Mouse (Mus musculus): ENCODE data around the gene Agpat2. TPM values are rescaled to one million over a fixed set of nuclear protein-coding genes. Genes with fewer than 3 reads are reported as not detected.

The Agpat2 gene
- polyA plus RNA-seq, 1 experiment, result not detected

DNA sequence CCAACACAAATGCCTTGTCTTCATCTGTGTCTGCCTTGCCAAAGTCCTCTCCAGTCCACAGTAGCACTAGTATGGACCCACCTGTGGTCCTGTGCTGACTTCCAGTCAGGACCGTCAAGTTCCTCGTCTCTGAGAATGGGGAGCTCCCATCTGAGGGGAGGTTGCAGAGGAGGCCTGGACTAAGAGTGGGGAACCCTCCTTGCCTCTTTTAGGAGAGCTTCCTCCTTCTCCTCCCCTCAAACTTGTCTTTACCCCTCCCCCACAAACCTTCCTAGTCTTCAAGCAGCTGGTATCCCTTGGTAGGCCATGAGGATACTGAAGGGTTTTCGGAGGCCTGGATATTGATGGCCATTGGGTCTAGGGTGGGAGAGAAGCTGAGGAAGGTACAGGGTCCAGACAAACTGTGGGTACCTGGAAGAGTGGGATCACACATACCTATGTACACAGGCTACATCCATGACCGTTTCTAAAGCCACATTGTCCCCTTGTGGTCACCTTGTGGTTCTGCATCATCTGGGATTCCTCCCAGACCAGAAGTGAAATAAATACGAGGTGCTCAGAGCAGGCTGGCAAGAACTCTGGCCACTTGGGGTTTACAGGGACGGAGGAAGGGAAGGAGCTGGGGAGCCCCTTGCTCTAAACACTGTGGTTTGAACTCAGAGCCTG lies 42.7 kb downstream of the Agpat2 start:
- H3K4me3 ChIP-seq (ENCODE audit: insufficient read depth, low read depth, low read length), result no peak overlapping the region
- H3K4me1 ChIP-seq (ENCODE audit: control insufficient read depth, insufficient read depth, low read length), result peaks cover 10% of the 10 kb centered on the region; the same call in 1 of the 2 replicates
- 49% methylated on average over 6 of the region's 6 CpGs for WGBS
- H3K27ac ChIP-seq (ENCODE audit: insufficient read depth, low read depth, low read length), result no peak overlapping the region
- TF ChIP-seq CTCF (IDR thresholded peaks at IDR 0.05; ENCODE audit: insufficient read depth, low read depth, low read length) (no peak), POLR2A (IDR thresholded peaks at IDR 0.05; ENCODE audit: insufficient read depth, low read depth, low read length) (no peak)

DNA sequence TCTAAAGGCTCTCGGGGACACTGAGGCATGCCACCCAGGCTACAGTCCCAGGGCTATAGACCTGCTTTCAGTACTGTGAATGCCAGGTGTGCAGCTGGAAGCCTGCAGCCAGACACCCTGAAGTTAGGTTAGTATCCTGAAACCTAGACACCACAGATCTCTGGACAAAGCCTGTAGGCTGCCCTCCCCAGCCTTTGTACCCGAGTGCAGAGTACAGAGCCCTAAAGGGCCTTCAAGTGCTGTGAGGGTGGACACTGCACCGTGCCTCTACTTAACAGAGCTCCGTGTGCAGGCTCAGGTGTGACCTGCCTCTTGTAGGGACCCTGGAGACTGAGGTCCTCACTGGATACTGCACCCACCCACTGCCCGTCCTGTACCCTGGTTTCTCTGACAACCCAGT lies 43.7 kb downstream of the Agpat2 start:
- H3K4me1 ChIP-seq (ENCODE audit: control insufficient read depth, insufficient read depth, low read length), result peaks cover 9% of the 10 kb centered on the region; the same call in 1 of the 2 replicates
- WGBS, result 82% methylated on average over 5 of the region's 5 CpGs
- no peak overlapping the region for H3K4me3 ChIP-seq (ENCODE audit: insufficient read depth, low read depth, low read length)
- H3K27ac ChIP-seq (ENCODE audit: insufficient read depth, low read depth, low read length), result no peak overlapping the region
- no peak for TF ChIP-seq POLR2A (IDR thresholded peaks at IDR 0.05; ENCODE audit: insufficient read depth, low read depth, low read length)
- no peak for TF ChIP-seq CTCF (IDR thresholded peaks at IDR 0.05; ENCODE audit: insufficient read depth, low read depth, low read length)

DNA sequence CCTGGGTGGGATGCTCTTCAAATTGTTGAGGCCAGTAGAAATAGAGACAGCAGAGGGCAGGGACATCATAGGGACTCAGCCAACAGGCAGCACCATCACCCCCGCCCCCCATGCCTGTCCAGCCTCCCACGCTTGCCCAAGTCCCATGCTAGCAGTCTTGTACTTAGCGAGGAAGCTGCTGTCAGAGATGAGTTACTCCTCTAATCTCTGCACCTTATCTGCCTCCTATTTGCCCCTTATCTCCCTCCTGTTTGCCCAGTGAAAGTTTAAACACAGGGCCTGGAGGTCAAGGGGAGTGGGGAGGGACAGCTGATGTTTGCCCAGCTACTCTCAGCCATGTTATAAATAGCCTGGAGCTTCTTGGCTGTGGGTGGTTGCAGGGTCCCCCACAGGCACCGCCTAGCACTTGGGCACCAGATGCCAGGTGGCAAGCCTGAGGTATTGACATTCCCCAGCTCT lies 47.7 kb downstream of the Agpat2 start:
- H3K27ac ChIP-seq (ENCODE audit: insufficient read depth, low read depth, low read length), result no peak overlapping the region
- no peak overlapping the region for H3K4me3 ChIP-seq (ENCODE audit: insufficient read depth, low read depth, low read length)
- H3K4me1 ChIP-seq (ENCODE audit: control insufficient read depth, insufficient read depth, low read length), result peaks cover 12% of the 10 kb centered on the region; the same call in 1 of the 2 replicates
- 84% methylated on average over 4 of the region's 4 CpGs for WGBS
- TF ChIP-seq POLR2A (IDR thresholded peaks at IDR 0.05; ENCODE audit: insufficient read depth, low read depth, low read length) (no peak), CTCF (IDR thresholded peaks at IDR 0.05; ENCODE audit: insufficient read depth, low read depth, low read length) (no peak)

DNA sequence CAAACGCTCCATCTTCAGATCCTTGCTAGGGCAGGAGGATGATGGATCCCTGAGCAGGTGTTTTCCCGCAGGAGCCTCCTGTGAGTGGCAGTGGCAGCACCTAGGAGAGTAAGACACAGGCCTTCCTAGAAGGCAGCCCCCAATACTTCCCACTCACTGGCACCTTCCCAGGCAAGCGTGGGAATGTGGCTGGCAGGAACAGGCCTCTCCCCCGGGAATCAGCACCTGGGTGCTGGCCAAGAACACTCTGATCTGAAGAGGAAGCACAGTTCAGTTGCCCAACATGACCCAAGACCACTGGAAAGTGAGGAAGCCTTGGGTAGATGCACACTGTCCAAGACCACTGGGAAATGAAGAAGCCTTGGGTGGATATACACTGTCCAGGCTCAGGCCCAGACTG lies 49.1 kb downstream of the Agpat2 start:
- H3K27ac ChIP-seq (ENCODE audit: insufficient read depth, low read depth, low read length), result no peak overlapping the region
- WGBS, result 66% methylated on average over 4 of the region's 4 CpGs
- TF ChIP-seq CTCF (IDR thresholded peaks at IDR 0.05; ENCODE audit: insufficient read depth, low read depth, low read length), result no peak
- TF ChIP-seq POLR2A (IDR thresholded peaks at IDR 0.05; ENCODE audit: insufficient read depth, low read depth, low read length), result no peak

DNA sequence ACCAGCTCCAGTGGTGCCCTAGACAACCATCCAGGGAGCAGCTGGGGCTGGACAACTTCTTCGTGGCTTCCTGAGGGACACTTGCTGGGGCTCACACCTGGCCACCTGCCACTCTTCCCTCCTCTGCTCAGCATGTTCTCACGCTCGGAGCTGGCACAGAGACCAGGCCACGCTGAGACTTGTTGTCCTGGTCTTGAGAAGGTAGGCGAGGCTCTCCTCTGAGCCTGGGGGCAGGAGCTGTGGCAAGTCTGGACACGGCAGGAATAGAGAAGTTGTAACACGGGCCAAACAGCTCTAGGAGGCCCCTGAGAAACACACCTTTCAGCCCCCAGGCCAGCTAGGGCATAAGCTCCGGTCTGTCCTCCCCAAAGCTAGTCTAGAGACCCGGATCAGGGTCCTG lies 50.3 kb downstream of the Agpat2 start:
- Histone ChIP-seq H3K27ac (ENCODE audit: insufficient read depth, low read depth, low read length) (no peak overlapping the region), H3K4me3 (ENCODE audit: insufficient read depth, low read depth, low read length) (no peak overlapping the region), H3K4me1 (ENCODE audit: control insufficient read depth, insufficient read depth, low read length) (peaks cover 17% of the 10 kb centered on the region)
- TF ChIP-seq POLR2A (IDR thresholded peaks at IDR 0.05; ENCODE audit: insufficient read depth, low read depth, low read length), result no peak
- no peak for TF ChIP-seq CTCF (IDR thresholded peaks at IDR 0.05; ENCODE audit: insufficient read depth, low read depth, low read length)
- WGBS, result 88% methylated on average over 9 of the region's 9 CpGs

More for the DNA sequence above, 49.1 kb downstream of the Agpat2 start:
- H3K4me3 ChIP-seq (ENCODE audit: insufficient read depth, low read depth, low read length), result no peak overlapping the region
- H3K4me1 ChIP-seq (ENCODE audit: control insufficient read depth, insufficient read depth, low read length), result peaks cover 12% of the 10 kb centered on the region

DNA sequence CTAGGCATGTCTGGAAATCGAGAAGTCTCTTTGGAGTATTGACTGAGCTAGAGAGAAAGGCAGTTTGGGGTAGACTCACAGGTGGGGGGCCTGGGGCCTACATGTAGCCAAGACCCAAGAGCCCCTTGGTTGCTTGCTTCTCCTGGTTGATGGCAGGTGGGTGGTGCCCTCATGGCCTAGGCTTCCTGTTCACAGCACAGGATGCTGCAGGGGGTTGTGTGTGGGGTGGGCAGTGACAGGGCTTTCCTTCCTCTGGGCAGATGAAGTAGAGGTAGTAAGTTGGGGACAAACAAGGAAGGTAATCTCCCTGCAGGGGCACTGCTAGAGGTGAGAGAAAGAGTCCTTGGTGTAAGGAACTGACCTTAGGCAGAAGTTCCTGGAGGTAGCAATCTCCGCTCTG lies 52.2 kb downstream of the Agpat2 start:
- Histone ChIP-seq H3K4me1 (ENCODE audit: control insufficient read depth, insufficient read depth, low read length) (peaks cover 23% of the 10 kb centered on the region), H3K27ac (ENCODE audit: insufficient read depth, low read depth, low read length) (no peak overlapping the region), H3K4me3 (ENCODE audit: insufficient read depth, low read depth, low read length) (no peak overlapping the region)
- WGBS, result 90% methylated on average over 2 of the region's 2 CpGs
- TF ChIP-seq CTCF (IDR thresholded peaks at IDR 0.05; ENCODE audit: insufficient read depth, low read depth, low read length) (no peak), POLR2A (IDR thresholded peaks at IDR 0.05; ENCODE audit: insufficient read depth, low read depth, low read length) (no peak)

DNA sequence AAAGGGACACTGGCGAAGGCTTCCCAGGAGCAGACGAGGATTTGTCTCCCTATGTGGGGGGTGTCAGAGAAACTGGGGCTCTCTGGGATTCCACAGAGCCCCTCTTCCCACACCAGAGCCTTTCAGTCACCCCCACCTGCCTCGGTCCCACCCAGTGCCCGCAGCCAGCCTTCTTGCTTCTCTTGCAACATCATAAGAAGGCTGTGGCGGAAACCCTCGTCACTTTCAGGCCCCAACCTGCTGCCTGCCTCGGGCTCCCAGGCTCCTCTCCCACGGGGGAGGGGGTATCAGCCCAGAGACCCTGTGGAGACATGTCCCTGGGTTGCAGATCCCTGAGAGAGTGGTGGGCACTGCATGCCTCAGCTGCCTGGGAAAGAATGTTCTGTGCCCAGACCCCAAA lies 52.8 kb downstream of the Agpat2 start:
- Histone ChIP-seq H3K27ac (ENCODE audit: insufficient read depth, low read depth, low read length) (no peak overlapping the region), H3K4me1 (ENCODE audit: control insufficient read depth, insufficient read depth, low read length) (peaks cover 19% of the 10 kb centered on the region), H3K4me3 (ENCODE audit: insufficient read depth, low read depth, low read length) (no peak overlapping the region)
- 81% methylated on average over 8 of the region's 8 CpGs for WGBS
- no peak for TF ChIP-seq CTCF (IDR thresholded peaks at IDR 0.05; ENCODE audit: insufficient read depth, low read depth, low read length)
- no peak for TF ChIP-seq POLR2A (IDR thresholded peaks at IDR 0.05; ENCODE audit: insufficient read depth, low read depth, low read length)

DNA sequence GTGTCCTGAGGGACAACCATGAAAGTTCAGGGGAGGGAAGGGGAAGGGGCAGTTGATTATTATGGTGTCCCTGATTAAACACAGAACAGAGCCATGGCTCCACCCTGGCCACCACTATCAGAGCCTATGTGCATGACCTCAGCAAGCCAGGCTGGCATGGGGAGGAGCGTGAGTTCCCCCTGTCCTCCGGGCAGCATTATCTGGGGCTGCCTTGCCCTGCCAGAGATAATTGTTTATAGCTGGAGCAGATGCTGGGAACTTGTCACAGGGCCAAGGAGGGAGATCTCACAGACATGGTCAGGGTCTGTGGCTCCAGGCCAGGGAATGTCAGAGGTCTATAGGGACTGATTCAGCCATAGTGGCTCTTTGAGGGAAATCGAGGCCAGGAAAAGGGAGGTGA lies 53.4 kb downstream of the Agpat2 start:
- TF ChIP-seq CTCF (IDR thresholded peaks at IDR 0.05; ENCODE audit: insufficient read depth, low read depth, low read length), result no peak
- no peak for TF ChIP-seq POLR2A (IDR thresholded peaks at IDR 0.05; ENCODE audit: insufficient read depth, low read depth, low read length)
- Histone ChIP-seq H3K4me1 (ENCODE audit: control insufficient read depth, insufficient read depth, low read length) (peaks cover 18% of the 10 kb centered on the region), H3K27ac (ENCODE audit: insufficient read depth, low read depth, low read length) (no peak overlapping the region), H3K4me3 (ENCODE audit: insufficient read depth, low read depth, low read length) (no peak overlapping the region)
- 66% methylated on average over 3 of the region's 3 CpGs for WGBS

DNA sequence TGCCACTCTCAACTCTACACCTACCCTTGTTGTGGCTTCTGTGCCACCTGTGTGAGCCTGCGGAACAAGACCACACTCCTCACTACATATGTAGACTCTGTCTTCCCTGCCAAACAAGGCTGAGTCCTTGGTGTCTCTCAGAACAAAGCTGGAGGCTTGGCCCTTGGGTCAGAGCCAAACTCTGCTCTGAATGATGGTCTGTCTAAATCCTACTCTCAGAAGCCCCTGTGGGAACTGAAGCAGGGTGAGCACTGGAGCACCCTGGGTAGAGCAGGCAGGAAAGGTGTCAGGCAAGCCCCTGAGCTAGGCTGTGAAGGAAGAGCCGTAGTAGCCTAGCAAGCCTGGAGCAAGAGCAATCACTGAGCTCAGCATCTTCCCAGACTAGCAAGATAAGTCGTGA lies 54.0 kb downstream of the Agpat2 start:
- Histone ChIP-seq H3K4me1 (ENCODE audit: control insufficient read depth, insufficient read depth, low read length) (peaks cover 17% of the 10 kb centered on the region), H3K27ac (ENCODE audit: insufficient read depth, low read depth, low read length) (no peak overlapping the region), H3K4me3 (ENCODE audit: insufficient read depth, low read depth, low read length) (no peak overlapping the region)
- WGBS, result 73% methylated on average over 3 of the region's 3 CpGs
- no peak for TF ChIP-seq CTCF (IDR thresholded peaks at IDR 0.05; ENCODE audit: insufficient read depth, low read depth, low read length)
